Mouse (Mus musculus): ENCODE results near the gene Cblb. TPM values are rescaled to one million over a fixed set of nuclear protein-coding genes. Genes with fewer than 3 reads are reported as not detected.

Gene Cblb
- polyA plus RNA-seq, 1 experiment from 2014 or later: 14.5 TPM

DNA sequence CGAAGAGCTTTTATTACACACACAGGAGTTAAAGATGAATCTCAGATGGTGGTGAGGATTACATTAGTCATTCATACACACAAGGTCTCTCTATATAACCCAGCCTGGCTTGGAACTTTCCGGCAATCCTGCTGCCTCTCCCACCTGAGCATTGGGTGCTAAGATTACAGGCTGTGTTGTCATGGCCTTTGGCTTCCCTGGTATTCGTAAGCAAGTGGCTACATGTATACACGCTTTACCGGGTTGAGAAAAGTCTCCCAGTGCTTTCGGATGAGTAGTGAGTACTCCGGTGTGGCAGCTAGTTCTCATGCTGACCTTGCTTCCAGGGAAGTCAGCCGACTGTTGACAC, 48.4 kb downstream of the Cblb start:
- peaks cover 9% of the 10 kb centered on the region; the same call in 1 of the 2 replicates for H3K4me1 ChIP-seq
- H3K9me3 ChIP-seq: no peaks in the 10 kb centered on the region
- H3K4me2 ChIP-seq: no peak overlapping the region
- no peak overlapping the region for H3K27ac ChIP-seq
- H3K4me3 ChIP-seq: no peak overlapping the region
- H3K9ac ChIP-seq: no peak overlapping the region
- WGBS: 96% methylated on average over 8 of the region's 8 CpGs
- no peaks in the 10 kb centered on the region for H3K27me3 ChIP-seq (replicated peaks)
- H3K36me3 ChIP-seq (replicated peaks): no peaks in the 10 kb centered on the region
- ATAC-seq (replicated peaks): no peak

DNA sequence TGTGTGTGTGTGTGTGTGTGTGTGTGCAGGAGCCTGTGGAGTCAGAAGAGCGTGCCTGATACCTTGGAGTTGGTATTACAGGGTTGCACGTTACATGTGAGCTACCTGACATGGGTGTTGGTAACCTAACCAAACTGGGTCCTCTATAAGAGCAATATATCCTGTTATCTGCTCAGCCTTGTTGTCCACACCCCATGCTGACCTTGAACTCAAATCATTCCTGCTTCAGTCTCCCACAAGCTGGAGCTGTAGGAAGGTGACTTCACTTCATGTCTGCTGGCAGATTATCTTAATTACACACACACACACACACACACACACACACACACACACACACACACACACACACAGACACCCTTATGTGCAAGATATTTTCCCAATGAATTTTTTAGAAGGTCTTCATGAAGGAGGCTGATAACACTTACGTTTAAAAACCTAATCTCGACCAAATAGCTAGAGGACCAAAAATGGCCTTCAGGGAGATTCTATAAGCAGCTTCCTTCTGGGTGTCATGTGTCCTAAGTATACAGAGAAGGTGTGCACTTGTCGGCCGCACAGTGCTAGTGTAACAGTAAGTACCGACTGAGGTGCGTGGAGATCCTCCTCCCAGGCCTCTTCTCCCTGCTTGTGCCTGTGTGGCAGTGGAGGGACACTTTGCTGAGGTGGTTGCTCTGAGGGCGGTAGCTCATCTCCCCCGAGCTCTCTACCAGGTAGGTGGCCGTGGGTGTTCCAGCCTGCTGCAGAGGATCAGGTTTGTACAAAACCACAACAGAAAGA, 49.8 kb downstream of the Cblb start:
- Histone ChIP-seq H3K9ac (no peak overlapping the region), H3K36me3 (replicated peaks) (no peaks in the 10 kb centered on the region), H3K4me3 (no peak overlapping the region), H3K4me2 (no peak overlapping the region), H3K4me1 (peaks cover 9% of the 10 kb centered on the region; the same call in 1 of the 2 replicates), H3K27me3 (replicated peaks) (no peaks in the 10 kb centered on the region), H3K9me3 (no peaks in the 10 kb centered on the region), H3K27ac (no peak overlapping the region)
- ATAC-seq (replicated peaks): no peak
- 87% methylated on average over 11 of the region's 11 CpGs for WGBS

DNA sequence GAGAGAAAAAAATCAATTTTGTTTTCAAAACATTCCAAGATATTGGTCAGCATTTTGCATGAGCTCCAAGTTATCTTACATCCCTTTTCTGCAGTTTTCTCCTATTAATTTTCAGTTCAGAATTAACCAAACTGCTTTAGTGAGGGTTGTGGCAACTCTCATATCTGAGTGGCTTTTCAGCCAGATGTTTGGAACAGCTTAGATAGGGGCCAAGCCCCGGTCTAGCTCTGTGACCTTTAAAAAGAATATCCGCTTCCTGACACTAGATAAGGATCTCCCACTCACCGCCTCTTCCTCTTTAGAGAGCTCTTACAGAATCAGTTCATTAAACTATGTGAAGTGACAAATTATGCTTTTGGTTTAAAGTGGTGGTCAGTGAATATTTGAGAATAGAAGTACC, 50.7 kb downstream of the Cblb start:
- Histone ChIP-seq H3K27ac (no peak overlapping the region), H3K4me2 (no peak overlapping the region), H3K9me3 (no peaks in the 10 kb centered on the region), H3K9ac (no peak overlapping the region), H3K4me1 (peaks cover 5% of the 10 kb centered on the region; the same call in 1 of the 2 replicates), H3K27me3 (replicated peaks) (no peaks in the 10 kb centered on the region), H3K4me3 (no peak overlapping the region), H3K36me3 (replicated peaks) (no peaks in the 10 kb centered on the region)
- no peak for ATAC-seq (replicated peaks)
- 76% methylated on average over 3 of the region's 3 CpGs for WGBS

DNA sequence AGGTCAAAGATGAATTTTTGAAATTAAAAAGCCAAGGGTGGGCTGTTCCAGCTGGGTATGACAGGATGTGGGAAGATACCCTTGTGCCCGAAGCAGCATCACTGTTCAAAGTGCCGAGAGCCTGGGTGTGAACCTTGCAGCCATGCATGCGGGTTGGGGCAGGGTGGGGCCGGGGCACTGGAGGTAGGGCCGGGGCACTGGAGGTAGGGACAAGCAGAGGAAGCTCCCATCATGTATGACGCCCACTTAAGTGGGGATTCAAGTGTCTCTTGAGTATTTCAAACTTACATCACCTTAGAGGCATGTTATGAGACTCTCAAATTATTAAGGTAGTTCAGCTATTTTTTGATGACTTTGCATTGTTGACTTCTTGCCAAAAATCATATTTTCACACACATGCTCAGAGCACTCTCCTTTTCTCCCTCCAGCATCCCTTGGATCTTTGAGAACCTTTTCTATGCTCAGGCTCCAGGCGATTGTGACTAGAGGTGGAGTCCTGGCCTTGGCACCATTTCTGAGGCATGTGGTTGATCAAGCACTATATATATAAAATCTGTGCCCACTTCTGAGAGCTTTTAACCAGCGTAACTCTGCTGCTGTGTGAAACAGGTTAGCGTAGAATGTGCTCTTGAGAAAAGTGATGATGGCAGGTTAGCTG, 55.9 kb downstream of the Cblb start:
- Histone ChIP-seq H3K9ac (no peak overlapping the region), H3K4me3 (no peak overlapping the region), H3K27ac (no peak overlapping the region), H3K4me2 (no peak overlapping the region), H3K4me1 (no peaks in the 10 kb centered on the region), H3K27me3 (replicated peaks) (no peaks in the 10 kb centered on the region), H3K36me3 (replicated peaks) (0 out of 2 replicates have a peak, but pooled peaks cover 3% of the 10 kb centered on the region), H3K9me3 (no peaks in the 10 kb centered on the region)
- WGBS: 93% methylated on average over 9 of the region's 9 CpGs
- no peak for ATAC-seq (replicated peaks)

DNA sequence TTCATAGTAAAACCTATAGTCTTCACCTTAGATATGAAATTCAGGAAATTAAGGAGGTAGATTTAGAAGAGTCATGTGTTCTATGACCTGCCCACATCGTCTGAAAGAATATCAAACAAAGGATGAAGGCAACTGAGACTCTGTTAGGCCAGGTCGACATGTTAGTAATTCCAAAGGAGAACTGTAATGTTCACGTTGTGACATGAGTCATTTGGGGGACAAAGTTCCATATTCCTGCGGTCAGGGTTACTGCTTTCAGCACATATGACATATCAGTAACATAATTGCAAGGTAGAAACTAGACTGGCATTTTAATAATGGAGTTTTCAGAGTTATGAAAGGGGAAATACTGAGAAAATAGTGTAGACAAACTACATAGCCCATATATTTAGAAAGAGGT, 58.3 kb downstream of the Cblb start:
- no peak overlapping the region for H3K27ac ChIP-seq
- H3K4me3 ChIP-seq: no peak overlapping the region
- H3K9ac ChIP-seq: no peak overlapping the region
- 90% methylated on average over 4 of the region's 4 CpGs for WGBS
- H3K9me3 ChIP-seq: no peaks in the 10 kb centered on the region
- H3K4me2 ChIP-seq: no peak overlapping the region
- H3K27me3 ChIP-seq (replicated peaks): no peaks in the 10 kb centered on the region
- 0 out of 2 replicates have a peak, but pooled peaks cover 3% of the 10 kb centered on the region for H3K4me1 ChIP-seq
- ATAC-seq (replicated peaks): no peak
- H3K36me3 ChIP-seq (replicated peaks): 0 out of 2 replicates have a peak, but pooled peaks cover 3% of the 10 kb centered on the region

- Histone ChIP-seq H3K27ac (no peak overlapping the region), H3K4me2 (no peak overlapping the region), H3K36me3 (replicated peaks) (0 out of 2 replicates have a peak, but pooled peaks cover 3% of the 10 kb centered on the region), H3K9ac (no peak overlapping the region), H3K4me3 (no peak overlapping the region), H3K4me1 (0 out of 2 replicates have a peak, but pooled peaks cover 3% of the 10 kb centered on the region), H3K9me3 (no peaks in the 10 kb centered on the region), H3K27me3 (replicated peaks) (no peaks in the 10 kb centered on the region)
- ATAC-seq (replicated peaks): no peak
- 85% methylated on average over 6 of the region's 6 CpGs for WGBS
Observed at GRCm38 (mm10) chr16:52090899-52091298, 59.9 kb downstream of the Cblb start.

DNA sequence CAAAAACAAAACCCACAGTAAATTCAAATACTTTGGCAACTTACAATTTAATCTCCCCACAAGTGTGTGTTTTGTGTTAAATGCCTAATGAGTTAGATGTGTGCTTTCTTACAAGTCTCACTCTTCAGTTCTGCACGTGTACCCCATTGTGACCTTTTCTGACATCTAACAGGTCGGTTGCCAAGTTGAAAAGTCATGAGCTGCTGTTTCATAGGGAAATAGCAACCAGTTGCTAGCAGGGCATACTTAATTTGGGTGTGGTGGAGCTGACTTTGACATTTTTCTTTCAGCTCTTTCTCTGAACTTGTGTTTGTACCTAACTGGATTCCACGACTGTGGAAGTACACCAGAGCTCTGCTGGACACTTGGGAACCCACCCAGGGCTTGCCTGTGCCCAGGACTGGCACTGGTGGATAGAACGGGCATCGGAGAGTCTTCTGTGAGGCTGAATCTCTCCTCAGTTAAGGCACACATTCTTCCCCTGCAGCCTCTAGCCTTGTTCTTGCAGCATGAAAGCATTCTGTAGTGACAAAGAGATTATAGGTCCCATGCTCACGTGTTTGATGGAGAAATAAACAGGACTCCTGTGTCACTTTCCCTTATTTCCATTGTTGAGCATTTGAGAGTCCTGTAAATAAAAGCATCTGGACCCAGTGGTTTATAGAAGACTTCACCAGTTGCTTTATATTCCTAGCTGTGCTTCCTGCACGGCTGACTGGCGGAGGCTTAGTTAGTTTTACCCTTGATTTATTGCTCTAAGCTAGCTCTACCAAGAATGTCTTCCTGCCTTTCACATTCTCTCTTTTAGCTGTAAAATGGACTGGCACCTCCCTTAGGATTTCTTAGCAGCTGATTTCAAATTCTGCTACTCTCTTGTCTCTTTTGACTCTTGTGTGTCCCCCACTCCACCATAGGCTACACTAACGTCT, 62.6 kb downstream of the Cblb start:
- ATAC-seq (replicated peaks): no peak
- no peak overlapping the region for H3K9ac ChIP-seq
- peak overlapping the region; percentile 30; the same call in 1 of the 2 replicates for H3K27ac ChIP-seq
- H3K4me1 ChIP-seq: 0 out of 2 replicates have a peak, but pooled peaks cover 3% of the 10 kb centered on the region
- 69% methylated on average over 9 of the region's 9 CpGs for WGBS
- no peaks in the 10 kb centered on the region for H3K9me3 ChIP-seq
- H3K36me3 ChIP-seq (replicated peaks): 0 out of 2 replicates have a peak, but pooled peaks cover 3% of the 10 kb centered on the region
- no peaks in the 10 kb centered on the region for H3K27me3 ChIP-seq (replicated peaks)
- no peak overlapping the region for H3K4me2 ChIP-seq
- no peak overlapping the region for H3K4me3 ChIP-seq

DNA sequence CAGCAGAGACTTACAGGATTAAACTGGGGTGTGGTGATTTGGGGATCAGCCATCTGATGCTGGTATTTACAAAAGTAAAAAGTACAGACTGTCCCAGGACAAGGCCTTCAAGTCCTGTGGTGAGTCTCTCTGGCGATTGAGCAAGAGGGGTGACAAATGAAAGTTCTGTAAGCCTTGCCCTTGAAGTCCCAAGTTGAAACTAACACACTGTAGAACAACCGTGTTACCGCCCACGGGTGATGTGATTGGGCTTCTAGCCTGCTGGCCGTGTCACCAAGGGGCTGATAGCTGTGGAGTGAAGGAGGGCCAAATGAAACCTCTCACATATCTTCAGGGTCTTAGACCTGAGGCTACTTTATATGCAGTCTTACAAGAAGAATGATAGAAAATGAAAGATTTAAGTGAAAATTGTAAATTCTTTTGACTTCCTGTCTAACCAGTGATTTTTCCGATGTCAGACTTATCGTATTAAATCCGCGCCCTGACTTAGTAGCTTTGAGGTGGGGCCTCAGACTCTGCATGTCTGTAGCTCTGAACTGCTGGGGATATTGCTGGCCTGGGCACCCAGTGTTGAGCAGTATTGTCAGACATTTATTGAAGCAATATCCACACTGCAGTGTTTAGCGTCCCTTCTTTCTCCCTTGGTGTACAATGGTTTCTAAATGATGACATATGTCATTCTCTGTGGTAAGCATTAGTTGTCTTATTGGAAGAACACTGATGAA, 63.9 kb downstream of the Cblb start:
- WGBS: 93% methylated on average over 10 of the region's 10 CpGs
- no peak overlapping the region for H3K4me2 ChIP-seq
- no peak for ATAC-seq (replicated peaks)

DNA sequence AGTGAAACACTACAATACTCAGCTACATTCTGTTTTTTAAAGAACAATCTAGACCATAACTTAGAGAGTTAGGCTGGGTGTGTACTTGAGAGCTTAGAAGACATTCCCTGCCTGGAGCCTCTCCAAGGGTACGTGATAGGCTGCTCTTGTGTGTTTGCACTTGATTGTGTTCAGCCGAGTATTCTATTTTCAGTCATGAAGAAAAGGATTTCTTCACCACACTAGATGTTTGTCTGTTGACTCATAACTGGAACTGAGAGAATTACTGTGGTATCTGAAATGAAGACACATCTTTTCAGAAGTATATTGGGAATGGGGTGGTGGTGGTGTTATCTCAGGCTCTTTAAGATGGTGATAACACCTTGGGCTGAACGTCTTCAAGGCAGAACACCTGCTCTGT, 64.6 kb downstream of the Cblb start:
- WGBS: 86% methylated on average over 3 of the region's 3 CpGs
- ATAC-seq (replicated peaks): no peak

More for the DNA sequence above, 63.9 kb downstream of the Cblb start:
- H3K9me3 ChIP-seq: no peaks in the 10 kb centered on the region
- no peak overlapping the region for H3K9ac ChIP-seq
- no peak overlapping the region for H3K27ac ChIP-seq
- no peak overlapping the region for H3K4me3 ChIP-seq
- H3K27me3 ChIP-seq (replicated peaks): no peaks in the 10 kb centered on the region
- H3K4me1 ChIP-seq: 0 out of 2 replicates have a peak, but pooled peaks cover 3% of the 10 kb centered on the region
- 0 out of 2 replicates have a peak, but pooled peaks cover 3% of the 10 kb centered on the region for H3K36me3 ChIP-seq (replicated peaks)

GRCm38 (mm10) chr16:52100466-52100865, 69.4 kb downstream of the Cblb start:
- H3K4me3 ChIP-seq: no peak overlapping the region
- WGBS: 86% methylated on average over 6 of the region's 6 CpGs
- no peak for ATAC-seq (replicated peaks)
- H3K27me3 ChIP-seq (replicated peaks): no peaks in the 10 kb centered on the region
- no peaks in the 10 kb centered on the region for H3K36me3 ChIP-seq (replicated peaks)
- no peak overlapping the region for H3K27ac ChIP-seq
- H3K4me2 ChIP-seq: no peak overlapping the region
- H3K4me1 ChIP-seq: no peaks in the 10 kb centered on the region
- H3K9me3 ChIP-seq: no peaks in the 10 kb centered on the region
- H3K9ac ChIP-seq: no peak overlapping the region

More for the DNA sequence above, 64.6 kb downstream of the Cblb start:
- Histone ChIP-seq H3K36me3 (replicated peaks) (no peaks in the 10 kb centered on the region), H3K4me2 (no peak overlapping the region), H3K9me3 (no peaks in the 10 kb centered on the region), H3K27ac (no peak overlapping the region), H3K4me1 (0 out of 2 replicates have a peak, but pooled peaks cover 3% of the 10 kb centered on the region), H3K27me3 (replicated peaks) (no peaks in the 10 kb centered on the region), H3K9ac (no peak overlapping the region), H3K4me3 (no peak overlapping the region)

DNA sequence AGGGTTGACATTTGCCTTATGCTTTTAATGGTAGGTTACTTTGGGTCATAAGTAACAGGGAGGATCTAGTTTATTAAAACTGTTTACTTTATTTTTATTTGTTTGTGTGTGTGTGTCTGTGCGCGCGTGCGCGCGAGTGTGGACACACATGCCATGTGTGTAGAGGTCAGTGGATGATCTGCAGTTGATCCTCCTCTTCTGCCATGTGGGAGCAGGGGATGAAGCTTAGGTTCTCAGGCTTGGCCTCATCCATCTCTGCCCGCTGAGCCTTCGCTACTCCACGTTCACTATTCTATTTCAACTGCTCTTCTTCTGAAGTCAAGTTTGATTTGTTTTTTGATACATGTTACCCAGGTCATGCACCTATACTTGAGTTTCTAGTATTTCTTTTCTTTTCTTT, 73.6 kb downstream of the Cblb start:
- Histone ChIP-seq H3K27ac (no peak overlapping the region), H3K27me3 (replicated peaks) (no peaks in the 10 kb centered on the region), H3K4me1 (no peaks in the 10 kb centered on the region), H3K9ac (no peak overlapping the region), H3K4me2 (no peak overlapping the region), H3K4me3 (no peak overlapping the region), H3K9me3 (no peaks in the 10 kb centered on the region), H3K36me3 (replicated peaks) (no peaks in the 10 kb centered on the region)
- ATAC-seq (replicated peaks): no peak
- WGBS: 95% methylated on average over 9 of the region's 9 CpGs

All from midbrain, embryonic 15.5 days (tissue).